Mouse (Mus musculus) hindbrain, embryonic 13.5 days (tissue): ENCODE data around the gene Hoxa13. TPM values are rescaled to one million over a fixed set of nuclear protein-coding genes. Genes with fewer than 3 reads are reported as not detected.
A peak's percentile ranks its signal among the peaks of the same experiment; 100 is the strongest.

Experiments used
- ATAC-seq: fragments of 200-750 bp; cut with Nextera tagmentation; 2 replicates; pipeline ENCODE4 v1.8.0; 2017; ENCODE audit warnings: moderate TSS enrichment; ENCODE audit not compliant: low FRiP score
- H3K27ac ChIP-seq: fragments of 300-500 bp; sonication (generic); 2 replicates; pipeline ENCODE4 v1.5.1; 2015; ENCODE audit warnings: inconsistent platforms, mild to moderate bottlenecking, moderate library complexity
- H3K27me3 ChIP-seq: fragments of 300-500 bp; sonication (generic); 2 replicates; pipeline ENCODE4 v1.6.1; 2015; ENCODE audit warnings: mild to moderate bottlenecking, inconsistent platforms
- H3K36me3 ChIP-seq: fragments of 300-500 bp; sonication (generic); 2 replicates; pipeline ENCODE4 v1.6.1; 2015; ENCODE audit warnings: mild to moderate bottlenecking, inconsistent platforms
- H3K4me1 ChIP-seq: fragments of 300-500 bp; sonication (generic); replicated peaks from 2 replicates; pipeline ENCODE4 v1.6.1; 2015; ENCODE audit warnings: inconsistent platforms
- H3K4me2 ChIP-seq: fragments of 300-500 bp; sonication (generic); 2 replicates; pipeline ENCODE4 v1.6.1; 2015; ENCODE audit warnings: inconsistent platforms, mild to moderate bottlenecking, moderate library complexity
- H3K4me3 ChIP-seq: fragments of 300-500 bp; sonication (generic); 2 replicates; pipeline ENCODE4 v1.5.1; 2015; ENCODE audit warnings: mild to moderate bottlenecking, inconsistent platforms
- H3K9ac ChIP-seq: fragments of 300-500 bp; sonication (generic); 2 replicates; pipeline ENCODE4 v1.6.1; 2015; ENCODE audit warnings: mild to moderate bottlenecking, inconsistent platforms
- H3K9me3 ChIP-seq: fragments of 300-500 bp; sonication (generic); 2 replicates; pipeline ENCODE4 v1.6.1; 2016; ENCODE audit warnings: inconsistent platforms
- WGBS: fragments of 180-500 bp; shearing (Covaris S2); methylation state at CpG from one replicate; pipeline ENCODE4 v1.1.7; 2015; 5-methylcytosine and 5-hydroxymethylcytosine counted together
- polyA plus RNA-seq: library from polyadenylated mRNA; unstranded; fragments of >200 nt; fragmentation: Nextera tagmentation; extraction: Ambion mirVana; gene quantifications from 2 replicates; pipeline ENCODE4 v1.2.1, GENCODE M21; 2015

Hoxa13 gene
- polyA plus RNA-seq, 1 experiment from 2014 or later, result not detected

GRCm38 (mm10) chr6:52214271-52214670, 46.4 kb downstream of the Hoxa13 start:
- no peak for ATAC-seq
- WGBS, result 24% methylated on average over 5 of the region's 5 CpGs
- H3K9ac ChIP-seq, result no peak overlapping the region
- no peak overlapping the region for H3K4me3 ChIP-seq
- H3K27me3 ChIP-seq, result peaks cover 99% of the 10 kb centered on the region
- no peak overlapping the region for H3K4me2 ChIP-seq
- H3K4me1 ChIP-seq, result peaks cover 38% of the 10 kb centered on the region
- H3K9me3 ChIP-seq, result no peaks in the 10 kb centered on the region
- H3K27ac ChIP-seq, result no peak overlapping the region
- no peaks in the 10 kb centered on the region for H3K36me3 ChIP-seq

- peak within 1 kb of the TSS; percentile 82 for H3K27ac ChIP-seq
- H3K9ac ChIP-seq, result peak within 1 kb of the TSS; percentile 49
- H3K36me3 ChIP-seq, result no peaks in the 10 kb centered on the region
- no peaks in the 10 kb centered on the region for H3K9me3 ChIP-seq
- H3K4me3 ChIP-seq, result peak within 1 kb of the TSS; percentile 34
- peak within 1 kb of the TSS; percentile 64 for H3K4me2 ChIP-seq
- peaks cover 99% of the 10 kb centered on the region for H3K27me3 ChIP-seq
- WGBS, result 6% methylated on average over 38 of the region's 38 CpGs
- ATAC-seq, result no peak
- H3K4me1 ChIP-seq, result peaks cover 47% of the 10 kb centered on the region
These were observed 47.3 kb downstream of the Hoxa13 start, which contains the start of the genes Hoxa3 and Gm28308 for GRCm38 (mm10) chr6:52213119-52213986. Gene Hoxa3, minus strand, starts transcription at chr6:52213336. Gene Gm28308, minus strand, starts transcription at chr6:52213339.

GRCm38 (mm10) chr6:52212556-52213118, 48.0 kb downstream of the Hoxa13 start:
- peak overlapping the region; percentile 82 for H3K27ac ChIP-seq

GRCm38 (mm10) chr6:52211961-52212360, 48.7 kb downstream of the Hoxa13 start:
- Histone ChIP-seq H3K4me2 (peak overlapping the region; percentile 64), H3K4me1 (peaks cover 43% of the 10 kb centered on the region)

More at GRCm38 (mm10) chr6:52212556-52213118, 48.0 kb downstream of the Hoxa13 start:
- peaks cover 50% of the 10 kb centered on the region for H3K4me1 ChIP-seq
- WGBS, result 1% methylated on average over 22 of the region's 22 CpGs
- no peaks in the 10 kb centered on the region for H3K36me3 ChIP-seq
- no peak for ATAC-seq
- H3K4me2 ChIP-seq, result peak overlapping the region; percentile 64
- H3K9ac ChIP-seq, result peak overlapping the region; percentile 49; the same call in 1 of the 2 replicates
- peaks cover 99% of the 10 kb centered on the region for H3K27me3 ChIP-seq
- no peaks in the 10 kb centered on the region for H3K9me3 ChIP-seq
- H3K4me3 ChIP-seq, result peak overlapping the region; percentile 34

GRCm38 (mm10) chr6:52211170-52211935, 49.3 kb downstream of the Hoxa13 start:
- ATAC-seq, result peak; percentile 38; the same call in 1 of the 2 replicates
- WGBS, result 1% methylated on average over 37 of the region's 37 CpGs
- peaks cover 99% of the 10 kb centered on the region for H3K27me3 ChIP-seq
- H3K9ac ChIP-seq, result peak overlapping the region; percentile 63
- H3K36me3 ChIP-seq, result no peaks in the 10 kb centered on the region
- H3K4me1 ChIP-seq, result peaks cover 40% of the 10 kb centered on the region
- peak overlapping the region; percentile 82 for H3K27ac ChIP-seq
- H3K4me3 ChIP-seq, result peak overlapping the region; percentile 34
- no peaks in the 10 kb centered on the region for H3K9me3 ChIP-seq
- H3K4me2 ChIP-seq, result peak overlapping the region; percentile 64

More at GRCm38 (mm10) chr6:52211961-52212360, 48.7 kb downstream of the Hoxa13 start:
- Histone ChIP-seq H3K9me3 (no peaks in the 10 kb centered on the region), H3K36me3 (no peaks in the 10 kb centered on the region), H3K27ac (peak overlapping the region; percentile 82), H3K9ac (peak overlapping the region; percentile 49), H3K4me3 (peak overlapping the region; percentile 34), H3K27me3 (peaks cover 99% of the 10 kb centered on the region)
- whole genome bisulfite sequencing, result 4% methylated on average over 13 of the region's 13 CpGs
- no peak for ATAC-seq

GRCm38 (mm10) chr6:52209685-52210046, 51.0 kb downstream of the Hoxa13 start:
- peak overlapping the region; percentile 64 for H3K4me2 ChIP-seq
- no peaks in the 10 kb centered on the region for H3K36me3 ChIP-seq
- no peak for ATAC-seq
- H3K9ac ChIP-seq, result peak overlapping the region; percentile 70
- H3K27ac ChIP-seq, result peak overlapping the region; percentile 91
- H3K9me3 ChIP-seq, result no peaks in the 10 kb centered on the region
- H3K27me3 ChIP-seq, result peaks cover 99% of the 10 kb centered on the region
- 9% methylated on average over 12 of the region's 12 CpGs for WGBS
- H3K4me3 ChIP-seq, result peak overlapping the region; percentile 58
- peaks cover 45% of the 10 kb centered on the region for H3K4me1 ChIP-seq

GRCm38 (mm10) chr6:52208868-52209684, 51.6 kb downstream of the Hoxa13 start:
- Histone ChIP-seq H3K4me1 (peaks cover 49% of the 10 kb centered on the region), H3K9ac (peak overlapping the region; percentile 70; the same call in 1 of the 2 replicates), H3K36me3 (no peaks in the 10 kb centered on the region), H3K27ac (peak overlapping the region; percentile 91), H3K9me3 (no peaks in the 10 kb centered on the region), H3K4me2 (peak overlapping the region; percentile 64), H3K27me3 (peaks cover 99% of the 10 kb centered on the region), H3K4me3 (peak overlapping the region; percentile 58)
- 4% methylated on average over 18 of the region's 18 CpGs for WGBS
- ATAC-seq, result 0 out of 2 replicates have a peak, but pooled peaks have one; percentile 1

- H3K27ac ChIP-seq, result peak within 1 kb of the TSS; percentile 95
- H3K4me1 ChIP-seq, result peaks cover 57% of the 10 kb centered on the region
- peaks cover 99% of the 10 kb centered on the region for H3K27me3 ChIP-seq
- ATAC-seq, result peak; percentile 14; the same call in 1 of the 2 replicates
- H3K4me3 ChIP-seq, result peak within 1 kb of the TSS; percentile 58
- under 1% methylated on average over 47 of the region's 47 CpGs for WGBS
- peak within 1 kb of the TSS; percentile 64 for H3K4me2 ChIP-seq
- no peaks in the 10 kb centered on the region for H3K9me3 ChIP-seq
- H3K36me3 ChIP-seq, result no peaks in the 10 kb centered on the region
- H3K9ac ChIP-seq, result peak within 1 kb of the TSS; percentile 77
These were observed 52.4 kb downstream of the Hoxa13 start, which contains the start of gene Hoxa6 for GRCm38 (mm10) chr6:52208072-52208867. Gene Hoxa6, minus strand, starts transcription at chr6:52208722.
